Mouse (Mus musculus) liver, embryonic 14.5 days (tissue): Measurements from ENCODE around the gene Th.

ENCODE experiments used
- CTCF ChIP-seq: IDR thresholded peaks from 2 replicates; pipeline ENCODE4 v1.5.1; 2016; ENCODE audit warnings: antibody characterized with exemption, low read depth, control low read depth
- EP300 ChIP-seq: IDR thresholded peaks from 2 replicates; pipeline ENCODE4 v1.6.1; 2016; ENCODE audit warnings: antibody characterized with exemption, low read depth

DNA sequence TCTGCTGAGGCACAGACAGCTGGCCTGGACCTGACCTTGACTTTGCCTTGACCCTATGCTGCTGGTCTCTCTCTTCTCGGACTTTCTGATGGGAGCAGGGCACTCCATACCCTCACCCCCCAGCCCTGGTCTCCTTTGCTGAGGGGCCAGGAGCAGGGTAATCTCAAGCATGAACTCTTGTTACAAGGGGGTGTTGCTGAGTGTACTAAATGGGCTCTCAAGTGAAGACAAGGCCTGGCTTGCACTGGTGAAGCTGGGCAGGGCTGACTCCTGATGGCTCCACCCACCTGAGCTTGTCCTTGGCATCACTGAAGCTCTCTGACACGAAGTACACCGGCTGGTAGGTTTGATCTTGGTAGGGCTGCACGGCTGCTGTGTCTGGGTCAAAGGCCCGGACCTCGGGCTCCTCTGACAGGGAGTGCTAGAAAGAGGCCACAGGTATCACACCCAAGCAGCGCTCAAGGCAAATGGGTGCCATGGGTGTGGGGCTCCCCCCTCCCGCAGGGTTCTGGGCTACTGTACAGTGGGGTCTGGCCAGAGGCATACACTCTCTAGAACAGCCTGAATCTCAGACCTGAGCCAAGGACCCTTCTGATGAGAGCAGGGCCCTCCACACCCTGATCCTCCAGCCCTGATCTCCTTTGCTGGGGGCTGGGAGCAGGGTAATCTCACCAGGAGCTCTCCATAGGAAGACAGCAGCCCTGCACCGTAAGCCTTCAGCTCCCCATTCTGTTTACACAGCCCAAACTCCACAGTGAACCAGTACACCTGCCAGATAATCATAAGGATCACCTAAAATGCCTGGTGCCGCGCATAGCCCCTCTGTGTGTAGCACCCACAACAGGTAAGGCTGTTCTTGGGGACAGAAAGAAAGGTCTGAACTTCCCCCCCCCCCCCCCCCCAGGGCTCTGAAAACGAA is 36.9 kb downstream of the Th start:
- TF ChIP-seq CTCF (no peak), EP300 (no peak)
